Mouse (Mus musculus) hindbrain, embryonic 10.5 days (tissue): Measurements from ENCODE around the gene Cldn10. TPM values are rescaled to one million over a fixed set of nuclear protein-coding genes. Genes with fewer than 3 reads are reported as not detected.
A peak's percentile ranks its signal among the peaks of the same experiment; 100 is the strongest.

Experiments used
- DNase-seq: peaks from one replicate; pipeline ENCODE4 v3.0.0-alpha.2; 2017; ENCODE audit warnings: low spot score
- H3K27ac ChIP-seq: fragments of 300-500 bp; sonication (generic); 2 replicates; pipeline ENCODE4 v1.5.1; 2016; ENCODE audit warnings: mild to moderate bottlenecking, moderate library complexity
- H3K27me3 ChIP-seq: fragments of 300-500 bp; sonication (generic); 2 replicates; pipeline ENCODE4 v1.6.1; 2016; ENCODE audit warnings: mild to moderate bottlenecking; ENCODE audit not compliant: poor library complexity, insufficient read depth, severe bottlenecking
- H3K36me3 ChIP-seq: fragments of 300-500 bp; sonication (generic); 2 replicates; pipeline ENCODE4 v1.6.1; 2016; ENCODE audit warnings: mild to moderate bottlenecking, moderate library complexity
- H3K4me1 ChIP-seq: fragments of 300-500 bp; sonication (generic); replicated peaks from 2 replicates; pipeline ENCODE4 v1.6.1; 2016; ENCODE audit warnings: mild to moderate bottlenecking
- H3K4me3 ChIP-seq: fragments of 300-500 bp; sonication (generic); 2 replicates; pipeline ENCODE4 v1.5.1; 2016; ENCODE audit warnings: mild to moderate bottlenecking, moderate library complexity
- H3K9me3 ChIP-seq: fragments of 300-500 bp; sonication (generic); 2 replicates; pipeline ENCODE4 v1.6.1; 2016; ENCODE audit warnings: mild to moderate bottlenecking, moderate library complexity
- WGBS: fragments of 180-500 bp; shearing (Covaris S2); methylation state at CpG from one replicate; pipeline ENCODE4 v1.1.7; 2016; 5-methylcytosine and 5-hydroxymethylcytosine counted together
- polyA plus RNA-seq: library from polyadenylated mRNA; unstranded; fragments of >200 nt; fragmentation: Nextera tagmentation; extraction: Ambion mirVana; gene quantifications from 2 replicates; pipeline ENCODE4 v1.2.1, GENCODE M21; 2016

Cldn10 gene
- polyA plus RNA-seq, 1 experiment from 2014 or later: 0.56 TPM

GRCm38 (mm10) chr14:118919025-118919424, 131.3 kb downstream of the Cldn10 start:
- Histone ChIP-seq H3K9me3 (no peaks in the 10 kb centered on the region), H3K27ac (no peak overlapping the region), H3K27me3 (peaks cover 30% of the 10 kb centered on the region), H3K4me1 (peaks cover 25% of the 10 kb centered on the region), H3K4me3 (no peak overlapping the region), H3K36me3 (peaks cover 72% of the 10 kb centered on the region)
- no peak for DNase-seq
- 73% methylated on average over 8 of the region's 8 CpGs for WGBS

- WGBS: 61% methylated on average over 7 of the region's 7 CpGs
- Histone ChIP-seq H3K4me3 (no peak overlapping the region), H3K27me3 (peaks cover 30% of the 10 kb centered on the region), H3K9me3 (no peaks in the 10 kb centered on the region), H3K36me3 (peaks cover 56% of the 10 kb centered on the region), H3K27ac (no peak overlapping the region), H3K4me1 (peaks cover 42% of the 10 kb centered on the region)
- DNase-seq: no peak
Observed at GRCm38 (mm10) chr14:118920654-118921053, 132.9 kb downstream of the Cldn10 start.

DNA sequence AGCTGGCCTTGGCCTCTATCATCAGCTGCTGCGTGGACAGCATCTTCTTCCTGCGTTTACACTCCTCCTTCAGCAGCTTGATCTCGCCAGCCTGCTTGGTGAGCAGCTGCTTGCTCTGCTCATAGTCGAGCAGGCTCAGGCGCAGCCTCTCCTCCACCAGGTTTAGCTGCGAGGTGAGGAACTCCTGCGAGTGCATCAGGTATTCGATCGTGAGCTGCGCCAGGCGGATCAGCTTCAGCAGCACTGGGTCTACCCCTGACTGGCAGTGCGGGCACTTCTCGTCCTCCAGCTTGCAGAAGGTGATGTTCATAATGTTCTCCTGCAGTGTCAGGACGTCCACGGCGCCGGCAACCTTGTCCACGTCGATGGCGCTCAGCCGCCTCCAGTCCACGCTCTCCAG, 134.5 kb downstream of the Cldn10 start:
- 19% methylated on average over 22 of the region's 22 CpGs for WGBS
- peaks cover 37% of the 10 kb centered on the region for H3K27me3 ChIP-seq

DNA sequence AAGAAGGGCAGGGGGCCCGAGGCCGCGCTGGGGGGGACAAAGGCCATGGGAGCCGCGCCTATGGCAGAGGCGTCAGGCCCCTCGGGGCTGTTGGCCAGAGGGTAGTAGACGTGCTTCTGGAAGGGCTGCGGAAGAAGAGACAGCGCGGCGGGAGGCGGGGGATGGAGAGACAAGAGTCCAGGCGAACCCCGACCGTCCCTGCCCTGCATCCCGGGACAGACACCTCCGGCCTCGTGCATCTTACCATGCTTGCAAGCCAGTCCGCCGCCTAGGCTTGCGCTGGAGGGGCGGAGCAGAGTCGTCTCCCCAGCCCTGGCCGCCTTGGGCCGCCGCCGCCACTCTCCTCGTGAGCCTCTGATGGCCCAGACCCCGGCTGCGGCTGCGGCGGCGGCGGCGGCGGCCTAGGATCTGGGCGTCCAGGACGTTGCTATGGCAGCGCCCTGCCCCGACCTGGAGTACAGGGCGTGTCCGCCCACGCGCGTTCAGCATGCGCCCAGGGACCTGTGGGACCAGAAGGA, 135.0 kb downstream of the Cldn10 start:
- DNase-seq: peak; percentile 73
- Histone ChIP-seq H3K9me3 (no peaks in the 10 kb centered on the region), H3K4me1 (peaks cover 46% of the 10 kb centered on the region), H3K27ac (peak overlapping the region; percentile 74), H3K4me3 (peak overlapping the region; percentile 81), H3K36me3 (peaks cover 37% of the 10 kb centered on the region), H3K27me3 (peaks cover 37% of the 10 kb centered on the region)
- 1% methylated on average over 47 of the region's 47 CpGs for WGBS

More for the DNA sequence above, 134.5 kb downstream of the Cldn10 start:
- Histone ChIP-seq H3K9me3 (no peaks in the 10 kb centered on the region), H3K4me3 (peak overlapping the region; percentile 81), H3K4me1 (peaks cover 46% of the 10 kb centered on the region), H3K36me3 (peaks cover 42% of the 10 kb centered on the region), H3K27ac (peak overlapping the region; percentile 74)
- DNase-seq: no peak

Other genes with a start within 250 kb of the Cldn10 start
- 2.8 and 4.6 TPM in 2 replicates for gene Abcc4, start 81.7 kb upstream of the Cldn10 start, polyA plus RNA-seq
- 16.4 and 19.7 TPM in 2 replicates for gene Dzip1, start 137.6 kb downstream of the Cldn10 start, polyA plus RNA-seq
- gene Dnajc3, start 150.1 kb downstream of the Cldn10 start, polyA plus RNA-seq: 25.4 and 33.1 TPM in 2 replicates